In the genomic region with DNA sequence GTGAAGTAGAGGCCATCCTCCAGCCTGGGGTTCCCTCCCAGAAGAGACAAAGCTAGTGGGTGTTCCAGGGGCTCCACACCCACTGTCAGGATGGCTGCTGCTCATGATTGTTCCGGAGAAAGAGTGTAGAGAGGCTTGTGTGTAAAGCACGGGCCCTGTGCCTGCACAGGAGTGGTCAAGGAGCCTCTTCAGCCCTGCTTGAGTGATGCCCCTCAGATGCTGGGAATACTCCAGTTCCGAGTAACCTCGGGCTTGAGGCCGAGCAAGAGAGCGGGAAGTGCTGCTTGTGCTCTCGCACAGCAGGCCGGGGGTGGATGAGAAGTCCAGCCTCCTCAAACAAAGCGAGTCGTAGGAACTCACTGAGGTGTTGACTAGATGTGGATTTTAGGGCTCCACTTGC, we compare ENCODE assay signal across 14 mouse cellular contexts.
"Had no signal": no experiment of that assay in that cellular context is flagged by ENCODE, and none has a peak within 500 bp of the region (broad histone marks: within the 10 kb centered on the region; RNA-seq: fewer than 3 reads in every experiment).

No protein-coding gene starts in this region.

- H3K27ac ChIP-seq: limb, embryonic 15.5 days; liver, embryonic 12.5 days; midbrain, embryonic 12.5 days; neural tube, embryonic 13.5 days; stomach, embryonic 15.5 days had no signal

- H3K9me3 ChIP-seq: limb, embryonic 15.5 days; liver, embryonic 12.5 days; midbrain, embryonic 12.5 days; neural tube, embryonic 13.5 days; stomach, embryonic 15.5 days had no signal

- H3K4me2 ChIP-seq: limb, embryonic 15.5 days; liver, embryonic 12.5 days; midbrain, embryonic 12.5 days; neural tube, embryonic 13.5 days; stomach, embryonic 15.5 days had no signal

- H3K9ac ChIP-seq: limb, embryonic 15.5 days; liver, embryonic 12.5 days; midbrain, embryonic 12.5 days; neural tube, embryonic 13.5 days; stomach, embryonic 15.5 days had no signal

- H3K27me3 ChIP-seq: limb, embryonic 15.5 days; liver, embryonic 12.5 days; midbrain, embryonic 12.5 days; neural tube, embryonic 13.5 days; stomach, embryonic 15.5 days had no signal

- H3K36me3 ChIP-seq: liver, embryonic 12.5 days; midbrain, embryonic 12.5 days had no signal

- DNase-seq: kidney, adult 11 months; kidney, adult 9 months; kidney, postnatal 14 days; layer of hippocampus, adult 9-11 months; layer of hippocampus, postnatal 36 days; retina, postnatal 1 day; right cerebral cortex, postnatal 4 days; thymus, postnatal 36 days had no signal

- H3K4me3 ChIP-seq: limb, embryonic 15.5 days; liver, embryonic 12.5 days; midbrain, embryonic 12.5 days; neural tube, embryonic 13.5 days; stomach, embryonic 15.5 days had no signal

- ATAC-seq: liver, embryonic 12.5 days; midbrain, embryonic 16.5 days had no signal
